Mouse (Mus musculus) MEL (cell line): ENCODE results near the gene Magi2.

Experiments used
- CHD2 ChIP-seq: IDR thresholded peaks from 2 replicates; pipeline ENCODE4 v1.6.1; 2011; ENCODE audit warnings: low read length, improper control_type of control experiment
- CTCF ChIP-seq, 3 experiments: IDR thresholded peaks in 2 of 3; conservative IDR thresholded peaks in 1 of 3; 2 replicates each; pipeline ENCODE4 v1.5.1; 2011 to 2012; ENCODE audit warnings: low read length in 3 of 3, low read depth in 2 of 3, mild to moderate bottlenecking in 2 of 3, improper control_type of control experiment in 1 of 3, inconsistent platforms in 1 of 3, mixed read lengths in 1 of 3, moderate library complexity in 1 of 3; ENCODE audit not compliant: control insufficient read depth in 1 of 3, insufficient read depth in 1 of 3, poor library complexity in 1 of 3, severe bottlenecking in 1 of 3
- EP300 ChIP-seq, 2 experiments: IDR thresholded peaks; 2 replicates each; pipeline ENCODE4 v1.6.1; 2011; ENCODE audit warnings: improper control_type of control experiment in 2 of 2, low read length in 2 of 2, low read depth in 1 of 2, mild to moderate bottlenecking in 1 of 2
- GATA1 ChIP-seq: IDR thresholded peaks from 2 replicates; pipeline ENCODE4 v1.6.1; 2011; ENCODE audit warnings: low read depth, low read length, improper control_type of control experiment
- HCFC1 ChIP-seq: IDR thresholded peaks from 2 replicates; pipeline ENCODE4 v1.6.1; 2012; ENCODE audit warnings: low read depth, mild to moderate bottlenecking, inconsistent platforms, low read length, improper control_type of control experiment, moderate library complexity
- POLR2AphosphoS2 ChIP-seq: IDR thresholded peaks from 2 replicates; pipeline ENCODE4 v1.6.1; 2011; ENCODE audit warnings: low read length, improper control_type of control experiment
- POLR2AphosphoS5 ChIP-seq: IDR thresholded peaks from 2 replicates; pipeline ENCODE4 v1.6.1; 2012; ENCODE audit warnings: low read depth, borderline replicate concordance, mild to moderate bottlenecking, inconsistent platforms, low read length, moderate library complexity, mixed read lengths
- USF1 ChIP-seq: IDR thresholded peaks from 2 replicates; pipeline ENCODE4 v1.6.1; 2014; ENCODE audit warnings: low read depth, mild to moderate bottlenecking, inconsistent platforms, low read length, improper control_type of control experiment, moderate library complexity
- ZC3H11A ChIP-seq: IDR thresholded peaks from 2 replicates; pipeline ENCODE4 v1.6.1; 2012; ENCODE audit warnings: low read depth, mild to moderate bottlenecking, inconsistent platforms, low read length, improper control_type of control experiment

GRCm38 (mm10) chr5:20446471-20447174 is 1219.8 kb downstream of the Magi2 start:
- no peak for TF ChIP-seq POLR2AphosphoS2
- TF ChIP-seq CTCF (IDR thresholded peaks at IDR 0.05 in 2 of 3, conservative IDR thresholded peaks at IDR 0.05 in 1 of 3; ENCODE audit: control insufficient read depth in 1 of 3, insufficient read depth in 1 of 3, low read depth in 2 of 3, low read length in 3 of 3, poor library complexity in 1 of 3, severe bottlenecking in 1 of 3) = no peak
- no peak for TF ChIP-seq EP300 (IDR thresholded peaks at IDR 0.05; ENCODE audit: low read depth in 1 of 2, low read length in 2 of 2)
- TF ChIP-seq GATA1 = no peak
- TF ChIP-seq ZC3H11A = no peak
- TF ChIP-seq POLR2AphosphoS5 = no peak
- no peak for TF ChIP-seq HCFC1
- TF ChIP-seq CHD2 = no peak
- no peak for TF ChIP-seq USF1
